Mouse (Mus musculus) heart, postnatal 0 days (tissue): ENCODE measurements at regions not wholly inside any gene's neighbourhood (a gene's known extent, or its start where the extent isn't known, plus 50 kb on each side); places are given as distances from the start of the nearest gene placed in this dataset.

Experiments used
- CTCF ChIP-seq: IDR thresholded peaks from 2 replicates; pipeline ENCODE4 v1.5.1; 2016; ENCODE audit warnings: antibody characterized with exemption, control low read depth, low read depth
- EP300 ChIP-seq: IDR thresholded peaks from 2 replicates; pipeline ENCODE4 v1.6.1; 2016; ENCODE audit warnings: antibody characterized with exemption, low read depth

- TF ChIP-seq CTCF: no peak
- no peak for TF ChIP-seq EP300
Measured at GRCm38 (mm10) chr2:139422678-139423077, 71.0 kb upstream of the Sptlc3 start.
